Comparison of ENCODE assay signal across 8 mouse cellular contexts in the genomic region with DNA sequence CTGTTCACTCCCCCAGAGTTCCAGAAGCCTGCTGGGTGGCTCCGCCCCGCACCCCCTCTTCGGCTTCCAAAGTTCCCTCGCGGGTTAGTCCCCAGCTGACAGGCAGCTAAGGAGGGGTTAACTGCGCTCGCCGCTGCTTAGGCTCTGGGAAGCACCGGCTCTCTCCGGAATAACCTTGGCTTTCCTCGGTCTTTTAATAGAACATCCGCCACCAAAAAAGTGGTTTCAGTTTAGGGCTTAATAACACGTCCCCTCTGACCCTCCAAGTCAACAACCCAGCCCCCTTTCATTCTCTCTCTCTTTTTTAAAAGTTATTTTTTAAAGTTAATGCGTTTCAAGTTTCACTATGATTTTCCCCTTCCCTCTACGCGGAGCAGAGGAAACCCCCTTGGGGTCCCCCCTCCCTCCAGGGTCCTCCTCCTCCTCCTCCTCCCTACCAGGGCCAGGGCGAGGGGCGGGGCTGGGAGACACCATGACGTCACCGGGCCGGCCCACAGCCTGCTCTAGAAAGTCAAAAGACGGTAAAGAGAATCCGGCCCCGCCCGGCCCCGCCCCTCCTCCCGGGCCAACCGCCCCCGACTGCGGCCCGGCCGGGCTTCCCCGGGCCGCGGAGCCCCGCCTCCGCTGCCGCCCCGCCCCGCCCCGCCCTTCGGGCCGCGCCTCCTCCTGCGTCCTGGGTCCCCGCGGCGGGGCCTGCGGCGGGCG. TPM values are rescaled to one million over a fixed set of nuclear protein-coding genes. Genes with fewer than 3 reads are reported as not detected.
A peak's percentile ranks its signal among the peaks of the same experiment; 100 is the strongest.
DNase-seq lines count a peak whose midpoint lies in the region; ATAC-seq and TF ChIP-seq lines count a peak whose summit lies in the region.

No protein-coding gene starts in this region.

- in situ Hi-C loops in ES-E14 (cut with MboI; ENCODE audit: low sequenced_read_pairs in 2 of 2, unreplicated experiment in 2 of 2), result no loop called here

- peak; percentile 82 for ATAC-seq in forebrain, embryonic 14.5 days
- ATAC-seq in liver, postnatal 0 days, result peak; percentile 83
- peak; percentile 78 for ATAC-seq in neural tube, embryonic 13.5 days (ENCODE audit: low read depth)

- H3K9ac ChIP-seq in ES-E14 (ENCODE audit: insufficient read depth, low read depth, low read length, poor library complexity, severe bottlenecking), result peak overlapping the region; percentile 34; the same call in 1 of the 2 replicates
- peak overlapping the region; percentile 89 for H3K9ac ChIP-seq in forebrain, embryonic 14.5 days (ENCODE audit: low read length)
- peak overlapping the region; percentile 93 for H3K9ac ChIP-seq in liver, postnatal 0 days (replicated peaks)
- peak overlapping the region; percentile 96 for H3K9ac ChIP-seq in neural tube, embryonic 13.5 days

- H3K36me3 ChIP-seq in ES-E14 (ENCODE audit: control insufficient read depth, insufficient read depth, low read length, poor library complexity, severe bottlenecking), result no peaks in the 10 kb centered on the region
- peaks cover 10% of the 10 kb centered on the region for H3K36me3 ChIP-seq in forebrain, embryonic 14.5 days (ENCODE audit: control insufficient read depth, insufficient read depth, low read length)
- H3K36me3 ChIP-seq in liver, postnatal 0 days (replicated peaks; ENCODE audit: insufficient read depth, low read length), result peaks cover 11% of the 10 kb centered on the region
- peaks cover 11% of the 10 kb centered on the region for H3K36me3 ChIP-seq in neural tube, embryonic 13.5 days

- TF ChIP-seq EP300 in liver, postnatal 0 days (IDR thresholded peaks at IDR 0.05; ENCODE audit: low read depth), result peak; percentile 26; the same call in 1 of the 2 replicates

- H3K27ac ChIP-seq in ES-E14 (ENCODE audit: insufficient read depth, low read depth, low read length, poor library complexity, severe bottlenecking), result no peak overlapping the region
- peak overlapping the region; percentile 99 for H3K27ac ChIP-seq in forebrain, embryonic 14.5 days (ENCODE audit: low read depth, low read length)
- peak overlapping the region; percentile 98 for H3K27ac ChIP-seq in liver, postnatal 0 days (ENCODE audit: low read depth)
- H3K27ac ChIP-seq in neural tube, embryonic 13.5 days (replicated peaks), result peak overlapping the region; percentile 98

- peaks cover 0 to 2% of the 10 kb centered on the region in 2 experiments; a peak in 1 of 4 replicates for H3K4me1 ChIP-seq in ES-E14 (ENCODE audit: control insufficient read depth in 2 of 2, insufficient read depth in 2 of 2, low read length in 2 of 2, poor library complexity in 1 of 2)
- peaks cover 10% of the 10 kb centered on the region for H3K4me1 ChIP-seq in forebrain, embryonic 14.5 days (ENCODE audit: control insufficient read depth, insufficient read depth, low read length)
- peaks cover 8% of the 10 kb centered on the region for H3K4me1 ChIP-seq in liver, postnatal 0 days (ENCODE audit: insufficient read depth)
- H3K4me1 ChIP-seq in neural tube, embryonic 13.5 days (replicated peaks), result peaks cover 48% of the 10 kb centered on the region

- peak overlapping the region; percentile 71 to 88 for H3K4me3 ChIP-seq in ES-E14 (ENCODE audit: insufficient read depth in 1 of 2, low read depth in 1 of 2, low read length in 2 of 2, poor library complexity in 1 of 2, severe bottlenecking in 1 of 2)
- H3K4me3 ChIP-seq in forebrain, embryonic 14.5 days (ENCODE audit: low read depth, low read length), result peak overlapping the region; percentile 66
- H3K4me3 ChIP-seq in liver, postnatal 0 days (ENCODE audit: low read depth, low read length), result peak overlapping the region; percentile 97
- peak overlapping the region; percentile 94 for H3K4me3 ChIP-seq in neural tube, embryonic 13.5 days

- no peaks in the 10 kb centered on the region for H3K27me3 ChIP-seq in forebrain, embryonic 14.5 days (replicated peaks; ENCODE audit: control insufficient read depth, insufficient read depth, low read length)
- no peaks in the 10 kb centered on the region for H3K27me3 ChIP-seq in liver, postnatal 0 days (ENCODE audit: insufficient read depth, low read length)
- H3K27me3 ChIP-seq in neural tube, embryonic 13.5 days, result no peaks in the 10 kb centered on the region

- peak overlapping the region; percentile 86 for H3K4me2 ChIP-seq in forebrain, embryonic 14.5 days (ENCODE audit: low read length)
- H3K4me2 ChIP-seq in liver, postnatal 0 days (ENCODE audit: low read depth, low read length), result peak overlapping the region; percentile 94
- peak overlapping the region; percentile 86 for H3K4me2 ChIP-seq in neural tube, embryonic 13.5 days

- TF ChIP-seq CTCF in liver, postnatal 0 days (IDR thresholded peaks at IDR 0.05; ENCODE audit: low read depth), result no peak

- DNase-seq in ES-E14 (ENCODE audit: low read depth, low spot score), result peak; percentile 90
- peak; percentile 92 for DNase-seq in cerebellum, adult 11 months
- DNase-seq in forebrain, embryonic 14.5 days (ENCODE audit: low spot score), result peak; percentile 98
- peak; percentile 98 to 99 for DNase-seq in heart, postnatal 14 days
- DNase-seq in layer of hippocampus, adult 11-12 months (ENCODE audit: low spot score), result peak; percentile 95
- DNase-seq in liver, postnatal 0 days, result peak; percentile 99
- peak; percentile 82 for DNase-seq in telencephalon, adult 2 months (ENCODE audit: low read depth, low spot score)

- H3K9me3 ChIP-seq in ES-E14 (ENCODE audit: control insufficient read depth, insufficient read depth, low read depth, low read length), result no peaks in the 10 kb centered on the region
- no peaks in the 10 kb centered on the region for H3K9me3 ChIP-seq in forebrain, embryonic 14.5 days (replicated peaks; ENCODE audit: control insufficient read depth, low read length)
- no peaks in the 10 kb centered on the region for H3K9me3 ChIP-seq in liver, postnatal 0 days (ENCODE audit: low read length)
- H3K9me3 ChIP-seq in neural tube, embryonic 13.5 days, result no peaks in the 10 kb centered on the region

- intact Hi-C loops in heart, postnatal 14 days (cut with DNase I), result loop anchor here (2.0 to 5.0 kb wide), 4 partner anchors 46 to 409 kb away; a partner anchor contains a TSS

- under 1% methylated on average over 35 of the region's 51 CpGs for WGBS in forebrain, embryonic 14.5 days
- WGBS in liver, postnatal 0 days (ENCODE audit: insufficient replicate concordance), result under 1% methylated on average over 22 of the region's 51 CpGs
- WGBS in neural tube, embryonic 13.5 days, result under 1% methylated on average over 23 of the region's 51 CpGs

TF ChIP-seq in ES-E14, 5 proteins besides CTCF, POLR2A, EP300 and RAD21:
- TF ChIP-seq ZNF384 (IDR thresholded peaks at IDR 0.05; ENCODE audit: low read depth, low read length) (no peak), HCFC1 (IDR thresholded peaks at IDR 0.05; ENCODE audit: borderline replicate concordance, insufficient read depth, low read length) (peak; percentile 55; the same call in 1 of the 2 replicates)

RNA-seq across cellular contexts. Expression of a gene that starts 0.5 kb away (rescaled TPM):
- 8.1 and 11.1 TPM in 2 replicates for total RNA-seq in ES-E14 (2012; rRNA removed)
- 12.0 and 16.0 TPM in 2 replicates for polyA plus RNA-seq in forebrain, embryonic 14.5 days (2014; fragmentation: Nextera tagmentation; extraction: Ambion mirVana)
- 10 to 100 TPM; 21.2 to 23.7 TPM for total RNA-seq in heart, postnatal 14 days (2021)
- 3.1 and 4.5 TPM in 2 replicates for polyA plus RNA-seq in liver, postnatal 0 days (2015; fragmentation: Nextera tagmentation; extraction: Ambion mirVana)
- polyA plus RNA-seq in neural tube, embryonic 13.5 days (2015; fragmentation: Nextera tagmentation; extraction: Ambion mirVana), result 16.7 and 20.6 TPM in 2 replicates

Comparison
In these comparisons a context has a peak if more than half of its experiments do, and no peak if none do; other contexts are left out.
1. H3K9ac ChIP-seq: peak in every context shown above with its lines; median percentile 96 in neural tube, embryonic 13.5 days; 93 in liver, postnatal 0 days; 89 in forebrain, embryonic 14.5 days; 34 in ES-E14.